Mouse (Mus musculus): ENCODE data around the gene Rnf111. TPM values are rescaled to one million over a fixed set of nuclear protein-coding genes. Genes with fewer than 3 reads are reported as not detected.

Rnf111 gene
- polyA plus RNA-seq, 1 experiment from 2014 or later: 24.3 TPM

Small RNA genes within 50 kb of the gene (microRNA-seq; reads per million reads assigned to microRNA genes)
- gene Mir5626: 4.6 reads per million, percentile 18 among the genes with 10 or more reads in this experiment

Other genes starting within 250 kb of the Rnf111 start
- 161 and 171 TPM in 2 replicates for gene Ccnb2, start 82.2 kb downstream of the Rnf111 start, polyA plus RNA-seq (2015; fragmentation: Nextera tagmentation; extraction: Ambion mirVana)
- 48.7 and 50.3 TPM in 2 replicates for gene Sltm, start 39.0 kb upstream of the Rnf111 start, polyA plus RNA-seq (2015; fragmentation: Nextera tagmentation; extraction: Ambion mirVana)
- 0.54 and 0.67 TPM in 2 replicates for gene Gm10642, start 152.5 kb upstream of the Rnf111 start, polyA plus RNA-seq (2015; fragmentation: Nextera tagmentation; extraction: Ambion mirVana)
- gene Mindy2, start 153.4 kb upstream of the Rnf111 start, polyA plus RNA-seq (2015; fragmentation: Nextera tagmentation; extraction: Ambion mirVana): 14.6 and 14.9 TPM in 2 replicates
- 85.4 and 86.5 TPM in 2 replicates for gene Adam10, start 175.3 kb upstream of the Rnf111 start, polyA plus RNA-seq (2015; fragmentation: Nextera tagmentation; extraction: Ambion mirVana)